Mouse (Mus musculus) adrenal gland, postnatal 36 days (tissue): Measurements from ENCODE around the gene Ece2. TPM values are rescaled to one million over a fixed set of nuclear protein-coding genes. Genes with fewer than 3 reads are reported as not detected.

Source experiments
- DNase-seq, 2 experiments: peaks; one replicate each; pipeline ENCODE4 v3.0.0; 2021; ENCODE audit warnings: mixed read lengths in 1 of 2
- microRNA-seq: library from miRNA; unstranded; fragments of <30 nt; microRNA quantifications from one replicate; pipeline ENCODE4 v1.2.0, GENCODE M21; 2021
- total RNA-seq, 2 experiments: library from RNA; stranded (reverse); gene quantifications; 2 replicates each; pipeline ENCODE4 v1.2.3; 2021

Gene Ece2
- total RNA-seq, 2 experiments from 2014 or later, result 8.9 to 17.5 TPM

DNA sequence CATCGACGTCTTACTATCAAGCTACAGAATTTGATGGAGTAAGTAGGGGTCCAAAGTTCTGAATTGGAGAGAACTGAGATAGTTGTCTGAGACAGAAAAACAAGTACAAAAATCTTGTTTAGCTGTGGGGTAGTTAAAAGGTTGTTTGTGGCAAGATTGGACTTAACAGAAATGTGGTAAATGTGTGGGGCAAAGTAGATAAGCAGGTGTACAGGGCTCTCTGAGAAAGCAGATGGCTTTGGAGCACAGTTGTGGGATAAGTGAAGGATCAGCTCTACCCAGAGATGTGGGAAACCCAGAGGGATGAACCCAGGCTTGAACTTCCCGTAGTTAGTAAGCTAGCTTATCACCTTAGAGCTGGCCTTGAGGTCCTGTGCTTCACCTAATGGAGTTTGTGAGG, 61.1 kb downstream of the Ece2 start:
- no peak for DNase-seq

DNA sequence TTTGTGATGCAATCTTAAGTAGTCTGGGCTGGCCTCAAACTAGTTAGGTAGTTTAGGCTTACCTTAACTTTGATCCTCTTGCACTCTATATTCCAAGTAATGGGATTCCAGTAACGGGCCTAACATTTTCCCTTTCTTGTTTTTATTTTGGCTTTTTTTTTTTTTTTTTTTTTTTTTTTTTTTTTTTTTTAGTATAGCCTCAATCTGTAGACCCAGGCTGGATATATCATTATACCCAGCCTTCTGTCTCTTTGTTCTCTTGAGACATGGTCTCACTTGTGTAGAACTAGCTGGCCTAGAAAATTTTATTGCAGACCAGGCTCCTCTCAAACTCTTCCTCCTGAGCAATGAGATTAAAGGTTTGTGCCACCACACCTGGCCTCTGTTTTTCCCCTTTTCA, 62.0 kb downstream of the Ece2 start:
- DNase-seq, result no peak

DNA sequence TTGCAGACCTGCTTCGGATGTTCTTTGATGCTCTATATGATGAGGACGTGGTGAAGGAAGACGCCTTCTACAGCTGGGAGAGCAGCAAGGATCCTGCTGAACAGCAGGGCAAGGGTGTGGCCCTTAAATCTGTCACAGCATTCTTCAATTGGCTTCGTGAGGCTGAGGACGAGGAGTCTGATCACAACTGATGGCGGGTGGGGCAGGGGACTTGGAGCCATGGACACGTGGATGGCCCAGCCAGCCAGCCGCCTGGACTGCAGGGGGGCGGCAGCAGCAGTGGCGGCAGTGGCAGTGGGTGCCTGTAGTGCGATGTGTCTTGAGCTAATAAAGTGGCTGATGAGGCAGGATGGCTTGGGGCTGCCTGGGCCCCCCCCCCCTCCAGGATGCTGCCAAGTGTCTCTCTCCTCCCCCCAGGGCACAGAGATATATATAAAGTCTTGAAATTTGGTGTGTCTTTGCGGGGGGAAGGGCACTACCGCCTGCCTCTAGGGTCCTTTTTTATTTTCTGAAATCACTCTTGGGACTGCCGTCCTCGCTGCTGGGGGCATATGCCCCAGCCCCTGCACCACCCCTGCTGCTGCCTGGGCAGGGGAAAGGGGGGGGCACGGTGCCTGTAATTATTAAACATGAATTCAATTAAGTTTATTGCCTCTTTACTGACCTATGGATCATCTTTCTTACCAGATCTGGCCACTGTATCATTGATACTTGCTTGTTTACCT, 62.8 kb downstream of the Ece2 start:
- DNase-seq, result no peak

DNA sequence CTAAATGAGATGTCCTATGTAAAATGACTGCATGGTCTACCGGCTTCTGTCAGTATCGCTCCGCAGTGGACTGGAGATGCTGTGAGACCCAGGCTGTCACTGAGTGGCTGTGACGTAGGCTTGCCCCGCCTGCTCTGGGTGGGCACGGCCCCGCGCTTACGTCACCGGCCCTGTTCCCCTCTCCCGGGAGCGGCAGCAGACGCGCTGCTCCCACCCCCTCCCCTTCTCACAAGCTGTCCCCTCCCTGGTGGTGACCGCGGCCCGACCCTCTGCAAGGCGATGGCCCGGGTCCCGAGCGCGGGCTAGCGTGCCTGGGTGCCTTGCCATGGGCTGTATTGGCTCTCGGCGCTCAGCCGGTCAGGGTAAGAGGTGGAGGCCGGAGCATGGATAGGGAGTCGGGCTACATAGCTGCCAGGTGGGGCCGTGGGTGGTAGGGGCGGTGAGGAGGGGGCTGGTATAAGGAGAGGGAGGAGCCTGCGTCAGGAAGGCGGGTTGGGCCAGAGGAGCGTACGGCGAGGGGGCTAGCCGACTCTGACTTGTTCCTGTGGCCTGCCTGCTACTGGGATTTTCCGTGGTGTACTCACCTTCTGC, 63.6 kb downstream of the Ece2 start, which contains the start of gene Fam131a:
TSS of gene Fam131a (plus strand) at position 131 of the 591 bp plus-strand sequence.
- DNase-seq, result peak; percentile 95 to 96

DNA sequence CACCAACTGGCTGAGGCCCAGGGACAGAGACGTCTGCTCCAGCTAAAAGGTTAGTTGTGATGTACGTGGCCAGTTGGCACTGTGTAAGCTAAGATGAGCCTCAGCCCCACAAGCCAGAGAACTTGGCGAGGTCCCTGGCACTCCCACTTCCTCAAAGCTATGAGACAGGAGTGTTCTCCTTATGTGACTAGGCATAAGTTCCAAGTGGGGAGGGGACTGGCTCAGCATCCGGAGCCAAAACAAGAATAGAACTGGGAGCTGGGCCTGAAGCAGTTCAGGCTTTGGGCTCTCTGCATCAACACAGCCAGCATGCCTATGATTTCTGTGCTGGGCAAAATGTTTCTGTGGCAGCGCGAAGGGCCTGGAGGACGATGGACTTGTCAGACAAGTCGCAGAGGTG, 65.2 kb downstream of the Ece2 start:
- no peak for DNase-seq

DNA sequence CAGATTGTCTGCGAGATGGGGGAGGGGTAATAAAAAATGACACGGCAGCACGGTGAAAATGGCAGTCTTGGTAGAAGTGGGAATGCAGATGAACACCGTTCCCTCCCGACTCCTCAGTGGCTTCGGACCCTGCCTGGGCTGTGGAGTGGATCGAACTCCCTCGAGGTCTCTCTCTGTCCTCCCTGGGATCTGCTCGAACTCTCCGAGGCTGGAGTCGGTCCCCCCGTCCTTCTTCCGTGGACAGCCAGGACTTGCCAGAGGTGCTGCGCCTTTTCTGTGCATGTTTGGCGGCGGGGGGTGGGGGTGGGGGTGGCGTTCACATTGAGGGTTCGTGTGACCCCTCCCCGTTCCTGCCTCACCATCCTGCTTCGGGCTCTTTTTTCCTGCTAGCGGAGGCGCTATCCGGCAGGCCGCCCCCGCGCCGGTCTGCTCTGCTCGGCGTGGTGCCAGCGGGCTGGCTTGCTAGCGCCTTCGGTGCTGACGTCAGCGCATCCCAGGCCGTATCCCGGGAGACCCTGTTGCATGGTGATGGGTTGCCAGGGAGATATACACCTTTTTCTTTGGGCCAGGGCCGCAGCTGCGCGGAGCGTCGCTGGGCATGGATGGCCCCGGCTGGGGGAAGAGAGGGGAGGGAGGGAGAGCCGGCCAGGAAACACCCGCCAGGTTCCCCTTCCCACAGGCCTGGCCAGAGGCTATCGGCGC, 66.1 kb downstream of the Ece2 start:
- DNase-seq, result peak; percentile 88 to 92

Small RNAs within 50 kb of the gene (microRNA-seq; reads per million reads assigned to microRNA genes)
- gene Mir1224, result 3.5 reads per million, percentile 9 among the genes with 10 or more reads in this experiment

Other genes with a start within 250 kb of the Ece2 start
- 10 to 100 TPM; 59.4 to 78.0 TPM for gene Abcc5, start 203.4 kb upstream of the Ece2 start, total RNA-seq
- gene Eif2b5, start 131.0 kb upstream of the Ece2 start, total RNA-seq, result 10 to 100 TPM; 62.4 to 62.6 TPM
- 10 to 100 TPM; 40.7 to 45.2 TPM for gene Dvl3, start 112.8 kb upstream of the Ece2 start, total RNA-seq
- gene Ap2m1, start 94.3 kb upstream of the Ece2 start, total RNA-seq, result 100 to 1,000 TPM; 279 to 383 TPM
- gene Abcf3, start 81.3 kb upstream of the Ece2 start, total RNA-seq, result 10 to 100 TPM; 86.0 to 95.3 TPM
- gene Vwa5b2, start 40.4 kb upstream of the Ece2 start, total RNA-seq, result 1 to 10 TPM; 1.4 to 1.6 TPM
- gene Eef1akmt4, start 18.2 kb upstream of the Ece2 start, total RNA-seq, result 1 to 10 TPM; 9.5 to 10.0 TPM
- gene Gm49333, start 18.2 kb upstream of the Ece2 start, total RNA-seq, result under 1 TPM in 1 of 2 experiments, not detected in 1; 0.26 TPM
- gene Alg3, start 18.1 kb upstream of the Ece2 start, total RNA-seq, result 10 to 100 TPM; 26.9 to 29.8 TPM
- 100 to 1,000 TPM in 1 of 2 experiments, 10 to 100 TPM in 1; 25.3 to 128 TPM for gene Camk2n2, start 8.5 kb upstream of the Ece2 start, total RNA-seq
- gene Psmd2, start 21.8 kb downstream of the Ece2 start, total RNA-seq, result 100 to 1,000 TPM; 288 to 322 TPM
- 100 to 1,000 TPM; 352 to 397 TPM for gene Eif4g1, start 38.5 kb downstream of the Ece2 start, total RNA-seq
- gene Fam131a, start 63.4 kb downstream of the Ece2 start, total RNA-seq, result 10 to 100 TPM; 13.5 to 15.0 TPM
- 10 to 100 TPM; 37.0 to 56.4 TPM for gene Polr2h, start 87.8 kb downstream of the Ece2 start, total RNA-seq
- gene Clcn2, start 87.9 kb downstream of the Ece2 start, total RNA-seq, result 10 to 100 TPM; 19.3 to 66.2 TPM
- 10 to 100 TPM; 10.4 to 10.6 TPM for gene Chrd, start 103.3 kb downstream of the Ece2 start, total RNA-seq
- 1 to 10 TPM; 1.3 to 1.5 TPM for gene Thpo, start 104.7 kb downstream of the Ece2 start, total RNA-seq